Mouse (Mus musculus) thymus, adult 2 months (tissue): ENCODE measurements at regions not wholly inside any gene's neighbourhood (a gene's known extent, or its start where the extent isn't known, plus 50 kb on each side); places are given as distances from the start of the nearest gene placed in this dataset.

ENCODE experiments used
- CTCF ChIP-seq: fragments of 200-500 bp; IDR thresholded peaks from 2 replicates; pipeline ENCODE4 v1.5.1; 2012; ENCODE audit warnings: mild to moderate bottlenecking, control low read depth, low read length, moderate library complexity, borderline replicate concordance; ENCODE audit not compliant: control insufficient read depth, poor library complexity, insufficient read depth; ENCODE audit errors: extremely low read depth
- POLR2A ChIP-seq: fragments of 200-500 bp; IDR thresholded peaks from 2 replicates; pipeline ENCODE4 v1.6.1; 2012; ENCODE audit warnings: mild to moderate bottlenecking, low read length, control low read depth, moderate library complexity; ENCODE audit not compliant: control insufficient read depth, poor library complexity, insufficient read depth; ENCODE audit errors: extremely low read depth

DNA sequence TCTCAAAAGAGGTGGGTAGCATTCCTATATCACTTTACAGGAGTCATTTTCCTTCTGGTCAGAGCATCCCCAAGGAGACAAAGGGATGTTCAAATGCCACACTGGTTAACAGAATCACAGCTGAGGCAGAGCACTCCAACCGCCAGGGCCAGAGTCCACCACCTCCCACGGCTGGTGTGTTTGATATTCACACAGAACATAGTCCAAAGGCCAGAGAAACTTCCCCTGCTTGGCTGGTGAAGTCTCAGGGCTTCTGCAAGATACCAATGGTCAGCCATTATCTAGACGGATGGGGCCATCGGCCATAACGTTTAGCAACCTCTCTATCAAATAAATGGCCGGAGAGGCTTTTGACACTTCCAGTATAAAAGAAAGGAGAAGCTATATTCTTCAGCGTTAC, 313.8 kb downstream of the Nucb2 start:
- TF ChIP-seq POLR2A (no peak), CTCF (no peak)
